Mouse (Mus musculus) MEL (cell line): ENCODE results near the gene Gm20388. TPM values are rescaled to one million over a fixed set of nuclear protein-coding genes. Genes with fewer than 3 reads are reported as not detected.

Source experiments
- DNase-seq: peaks from one replicate; pipeline ENCODE4 v3.0.0; 2011; ENCODE audit warnings: low read depth, low spot score
- H3K27ac ChIP-seq: 2 replicates; pipeline ENCODE4 v1.5.1; 2012; ENCODE audit warnings: low read depth, mild to moderate bottlenecking, control low read depth, low read length, moderate library complexity; ENCODE audit not compliant: control insufficient read depth
- H3K27me3 ChIP-seq, 2 experiments: fragments of 150-350 bp in 1 of 2; sonication (generic) in 1 of 2; 2 replicates each; pipeline ENCODE4 v1.6.1; 2012; ENCODE audit warnings: low read length in 2 of 2, mild to moderate bottlenecking in 2 of 2, improper control_type of control experiment in 1 of 2, moderate library complexity in 1 of 2; ENCODE audit not compliant: insufficient read depth in 2 of 2, control insufficient read depth in 1 of 2
- H3K36me3 ChIP-seq, 2 experiments: 2 replicates each; pipeline ENCODE4 v1.6.1; 2012 to 2014; ENCODE audit warnings: low read length in 2 of 2, improper control_type of control experiment in 1 of 2, inconsistent platforms in 1 of 2, mild to moderate bottlenecking in 1 of 2; ENCODE audit not compliant: insufficient read depth in 2 of 2, control insufficient read depth in 1 of 2
- H3K4me1 ChIP-seq, 2 experiments: fragments of 150-350 bp in 1 of 2; sonication (generic) in 1 of 2; 2 replicates each; pipeline ENCODE4 v1.6.1; 2012; ENCODE audit warnings: low read length in 2 of 2, improper control_type of control experiment in 1 of 2, mild to moderate bottlenecking in 1 of 2; ENCODE audit not compliant: insufficient read depth in 2 of 2, control insufficient read depth in 1 of 2
- H3K4me3 ChIP-seq, 2 experiments: fragments of 150-350 bp in 1 of 2; sonication (generic) in 1 of 2; 2 replicates each; pipeline ENCODE4 v1.5.1; 2012; ENCODE audit warnings: low read depth in 2 of 2, low read length in 2 of 2, mild to moderate bottlenecking in 2 of 2, moderate library complexity in 2 of 2, control low read depth in 1 of 2, improper control_type of control experiment in 1 of 2; ENCODE audit not compliant: control insufficient read depth in 1 of 2, insufficient read depth in 1 of 2
- H3K79me2 ChIP-seq: 2 replicates; pipeline ENCODE4 v1.6.1; 2012; ENCODE audit warnings: mild to moderate bottlenecking, low read length, moderate library complexity; ENCODE audit not compliant: control insufficient read depth, poor library complexity, insufficient read depth
- H3K9ac ChIP-seq: 2 replicates; pipeline ENCODE4 v1.6.1; 2012; ENCODE audit warnings: low read depth, mild to moderate bottlenecking, control low read depth, low read length, moderate library complexity; ENCODE audit not compliant: control insufficient read depth, poor library complexity, severe bottlenecking
- H3K9me3 ChIP-seq: fragments of 150-350 bp; sonication (generic); replicated peaks from 2 replicates; pipeline ENCODE4 v1.6.1; 2012; ENCODE audit warnings: mild to moderate bottlenecking, low read length, improper control_type of control experiment, moderate library complexity; ENCODE audit not compliant: insufficient read depth
- BHLHE40 ChIP-seq: IDR thresholded peaks from 2 replicates; pipeline ENCODE4 v1.6.1; 2012; ENCODE audit warnings: low read depth, mild to moderate bottlenecking, inconsistent platforms, low read length, improper control_type of control experiment, borderline replicate concordance
- CHD1 ChIP-seq: IDR thresholded peaks from 2 replicates; pipeline ENCODE4 v1.6.1; 2012; ENCODE audit warnings: low read depth, mild to moderate bottlenecking, inconsistent platforms, low read length, improper control_type of control experiment
- CHD2 ChIP-seq: IDR thresholded peaks from 2 replicates; pipeline ENCODE4 v1.6.1; 2011; ENCODE audit warnings: low read length, improper control_type of control experiment
- ELF1 ChIP-seq: IDR thresholded peaks from 2 replicates; pipeline ENCODE4 v1.6.1; 2014; ENCODE audit warnings: low read depth, mild to moderate bottlenecking, inconsistent platforms, low read length, improper control_type of control experiment, moderate library complexity
- EP300 ChIP-seq, 2 experiments: IDR thresholded peaks; 2 replicates each; pipeline ENCODE4 v1.6.1; 2011; ENCODE audit warnings: improper control_type of control experiment in 2 of 2, low read length in 2 of 2, low read depth in 1 of 2, mild to moderate bottlenecking in 1 of 2
- ETS1 ChIP-seq: IDR thresholded peaks from 2 replicates; pipeline ENCODE4 v1.6.1; 2012; ENCODE audit warnings: low read depth, mild to moderate bottlenecking, inconsistent platforms, low read length, improper control_type of control experiment, moderate library complexity
- GABPA ChIP-seq: IDR thresholded peaks from 2 replicates; pipeline ENCODE4 v1.6.1; 2012; ENCODE audit warnings: low read depth, mild to moderate bottlenecking, inconsistent platforms, low read length, improper control_type of control experiment, moderate library complexity
- HCFC1 ChIP-seq: IDR thresholded peaks from 2 replicates; pipeline ENCODE4 v1.6.1; 2012; ENCODE audit warnings: low read depth, mild to moderate bottlenecking, inconsistent platforms, low read length, improper control_type of control experiment, moderate library complexity
- KAT2A ChIP-seq: conservative IDR thresholded peaks from 2 replicates; pipeline ENCODE4 v1.6.1; 2012; ENCODE audit warnings: low read depth, low read length, improper control_type of control experiment, inconsistent platforms
- MAX ChIP-seq: IDR thresholded peaks from 2 replicates; pipeline ENCODE4 v1.6.1; 2011; ENCODE audit warnings: low read length, improper control_type of control experiment
- MAZ ChIP-seq: IDR thresholded peaks from 2 replicates; pipeline ENCODE4 v1.6.1; 2012; ENCODE audit warnings: low read depth, mild to moderate bottlenecking, inconsistent platforms, low read length, improper control_type of control experiment
- MEF2A ChIP-seq: IDR thresholded peaks from 2 replicates; pipeline ENCODE4 v1.6.1; 2014; ENCODE audit warnings: low read depth, mild to moderate bottlenecking, inconsistent platforms, low read length, improper control_type of control experiment; ENCODE audit not compliant: poor library complexity, insufficient replicate concordance, severe bottlenecking; ENCODE audit errors: extremely low read depth
- MXI1 ChIP-seq: IDR thresholded peaks from 2 replicates; pipeline ENCODE4 v1.6.1; 2011; ENCODE audit warnings: mild to moderate bottlenecking, low read depth, low read length, improper control_type of control experiment
- MYB ChIP-seq: IDR thresholded peaks from 2 replicates; pipeline ENCODE4 v1.6.1; 2011; ENCODE audit warnings: mild to moderate bottlenecking, low read depth, low read length, improper control_type of control experiment
- MYC ChIP-seq: IDR thresholded peaks from 2 replicates; pipeline ENCODE4 v1.6.1; 2011; ENCODE audit warnings: low read depth, mild to moderate bottlenecking, low read length, improper control_type of control experiment, moderate library complexity
- NELFE ChIP-seq: IDR thresholded peaks from 2 replicates; pipeline ENCODE4 v1.6.1; 2011; ENCODE audit warnings: low read depth, low read length, improper control_type of control experiment
- POLR2A ChIP-seq, 2 experiments: IDR thresholded peaks; 2 replicates each; pipeline ENCODE4 v1.6.1; 2011 to 2012; ENCODE audit warnings: low read length in 2 of 2, mild to moderate bottlenecking in 2 of 2, control low read depth in 1 of 2, improper control_type of control experiment in 1 of 2, low read depth in 1 of 2, moderate library complexity in 1 of 2; ENCODE audit not compliant: control insufficient read depth in 1 of 2, insufficient read depth in 1 of 2, poor library complexity in 1 of 2
- POLR2AphosphoS2 ChIP-seq: IDR thresholded peaks from 2 replicates; pipeline ENCODE4 v1.6.1; 2011; ENCODE audit warnings: low read length, improper control_type of control experiment
- SIN3A ChIP-seq: IDR thresholded peaks from 2 replicates; pipeline ENCODE4 v1.6.1; 2012; ENCODE audit warnings: low read length, improper control_type of control experiment, inconsistent platforms
- SMC3 ChIP-seq: IDR thresholded peaks from 2 replicates; pipeline ENCODE4 v1.6.1; 2011; ENCODE audit warnings: low read depth, low read length, improper control_type of control experiment
- TBP ChIP-seq: IDR thresholded peaks from 2 replicates; pipeline ENCODE4 v1.8.0; 2011; ENCODE audit warnings: low read depth, low read length, improper control_type of control experiment
- TCF12 ChIP-seq: IDR thresholded peaks from 2 replicates; pipeline ENCODE4 v1.6.1; 2014; ENCODE audit warnings: low read depth, mild to moderate bottlenecking, inconsistent platforms, low read length, improper control_type of control experiment, moderate library complexity
- UBTF ChIP-seq: IDR thresholded peaks from 2 replicates; pipeline ENCODE4 v1.6.1; 2012; ENCODE audit warnings: low read depth, mild to moderate bottlenecking, inconsistent platforms, low read length, improper control_type of control experiment, moderate library complexity, borderline replicate concordance; ENCODE audit not compliant: insufficient read depth
- USF1 ChIP-seq: IDR thresholded peaks from 2 replicates; pipeline ENCODE4 v1.6.1; 2014; ENCODE audit warnings: low read depth, mild to moderate bottlenecking, inconsistent platforms, low read length, improper control_type of control experiment, moderate library complexity
- ZMIZ1 ChIP-seq: IDR thresholded peaks from 2 replicates; pipeline ENCODE4 v1.6.1; 2012; ENCODE audit warnings: low read depth, mild to moderate bottlenecking, inconsistent platforms, low read length, improper control_type of control experiment, moderate library complexity
- ZNF384 ChIP-seq: IDR thresholded peaks from 2 replicates; pipeline ENCODE4 v1.6.1; 2012; ENCODE audit warnings: low read depth, mild to moderate bottlenecking, inconsistent platforms, low read length, improper control_type of control experiment
- polyA plus RNA-seq, 2 experiments: library from polyadenylated mRNA; stranded (reverse) in 1 of 2; unstranded in 1 of 2; fragments of >175 nt in 1 of 2; fragments of >200 nt in 1 of 2; gene quantifications; 2 replicates each; pipeline versions ENCODE4 v1.2.1 to v1.2.4; 2012; ENCODE audit warnings: low replicate concordance in 2 of 2, low read depth in 1 of 2; ENCODE audit not compliant: insufficient read length in 2 of 2, insufficient read depth in 1 of 2, missing spikeins in 1 of 2
- total RNA-seq: library from RNA; depleted of rRNA; stranded (reverse); fragments of 300-350 nt; gene quantifications from 2 replicates; pipeline ENCODE4 v1.2.3, GENCODE M21; 2012

The Gm20388 gene
- total and polyA plus RNA-seq, 3 experiments: 11.1 to 17.8 TPM; not detected in 1

GRCm38 (mm10) chr8:121829048-121829776 lies 1918.6 kb downstream of the Gm20388 start, which contains the start of gene Klhdc4:
Klhdc4 (minus strand) TSS chr8:121829569.
- H3K4me1 ChIP-seq: peaks cover 4 to 17% of the 10 kb centered on the region in 2 experiments; a peak in 3 of 4 replicates
- H3K9ac ChIP-seq: peak within 1 kb of the TSS; percentile 81
- H3K36me3 ChIP-seq: 0 out of 4 replicates have a peak, but pooled peaks cover 0 to 2% of the 10 kb centered on the region in 2 experiments
- peaks cover 22% of the 10 kb centered on the region for H3K79me2 ChIP-seq
- no peaks in the 10 kb centered on the region for H3K9me3 ChIP-seq
- no peaks in the 10 kb centered on the region for H3K27me3 ChIP-seq
- DNase-seq: peak; percentile 96
- peak within 1 kb of the TSS; percentile 69 for H3K27ac ChIP-seq
- peak within 1 kb of the TSS; percentile 74 to 75 for H3K4me3 ChIP-seq
- peak; percentile 90 for TF ChIP-seq KAT2A
- TF ChIP-seq GABPA: no peak
- TF ChIP-seq EP300 (IDR thresholded peaks at IDR 0.05; ENCODE audit: low read depth in 1 of 2, low read length in 2 of 2): no peak; a peak in 1 of 4 replicates
- peak; percentile 32; the same call in 1 of the 2 replicates for TF ChIP-seq ZNF384
- TF ChIP-seq NELFE: peak; percentile 85
- TF ChIP-seq TBP: peak; percentile 80
- TF ChIP-seq CHD2: no peak
- peak; percentile 83 for TF ChIP-seq TCF12
- peak; percentile 45; the same call in 1 of the 2 replicates for TF ChIP-seq ETS1
- TF ChIP-seq SIN3A: peak; percentile 96
- TF ChIP-seq POLR2AphosphoS2: peak; percentile 52; the same call in 1 of the 2 replicates
- TF ChIP-seq ZMIZ1: peak; percentile 32; the same call in 1 of the 2 replicates
- TF ChIP-seq MAX: peak; percentile 90
- 0 out of 2 replicates have a peak, but pooled peaks have one; percentile 21 for TF ChIP-seq UBTF
- peak; percentile 95 for TF ChIP-seq MXI1
- peak; percentile 5; the same call in 1 of the 2 replicates for TF ChIP-seq MYB
- TF ChIP-seq POLR2A (IDR thresholded peaks at IDR 0.05; ENCODE audit: control insufficient read depth in 1 of 2, insufficient read depth in 1 of 2, low read depth in 1 of 2, low read length in 2 of 2, poor library complexity in 1 of 2): peak; percentile 46 to 89; a peak in 3 of 4 replicates
- TF ChIP-seq ELF1: peak; percentile 70
- peak; percentile 98 for TF ChIP-seq HCFC1
- no peak for TF ChIP-seq SMC3
- TF ChIP-seq USF1: peak; percentile 44; the same call in 1 of the 2 replicates
- peak; percentile 93 for TF ChIP-seq MYC
- TF ChIP-seq MEF2A: peak; percentile 50; the same call in 1 of the 2 replicates
- TF ChIP-seq BHLHE40: no peak
- TF ChIP-seq CHD1: no peak
- TF ChIP-seq MAZ: 0 out of 2 replicates have a peak, but pooled peaks have one; percentile 56
